In genomic region chr13:37214590-37215282, GRCm38 (mm10) we compare ENCODE assay signal across 8 mouse cellular contexts.
DNase-seq lines count a peak whose midpoint lies in the region; ATAC-seq and TF ChIP-seq lines count a peak whose summit lies in the region.

No protein-coding gene starts in this region.

- no peak overlapping the region for H3K4me3 ChIP-seq in cerebellum, adult 2 months (replicated peaks; ENCODE audit: insufficient read depth, low read depth, low read length)

- H3K27ac ChIP-seq in cerebellum, adult 2 months (ENCODE audit: insufficient read depth, low read length) = no peak overlapping the region

- no peaks in the 10 kb centered on the region for H3K27me3 ChIP-seq in cerebellum, adult 2 months (ENCODE audit: control insufficient read depth, insufficient read depth, low read length)

- no peaks in the 10 kb centered on the region for H3K4me1 ChIP-seq in cerebellum, adult 2 months (ENCODE audit: control insufficient read depth, insufficient read depth, low read length)

- no peak for TF ChIP-seq POLR2A in cerebellum, adult 2 months (IDR thresholded peaks at IDR 0.05; ENCODE audit: borderline replicate concordance, insufficient read depth, low read length)

- 47% methylated on average over 8 of the region's 8 CpGs for WGBS in cerebellum, adult 2 months

- no peak for TF ChIP-seq CTCF in cerebellum, adult 2 months (IDR thresholded peaks at IDR 0.05; ENCODE audit: borderline replicate concordance, insufficient read depth, low read depth, low read length)

- ATAC-seq in CD4-positive, CD25-positive, alpha-beta regulatory T cell, adult 4 months = peak; percentile 87

- peak; percentile 50 for DNase-seq in adrenal gland, postnatal 10 days
- peak; percentile 53 for DNase-seq in gastrocnemius, adult 18-20 months (ENCODE audit: low spot score)
- peak; percentile 22 to 55 for DNase-seq in layer of hippocampus, postnatal 14 days (ENCODE audit: low spot score in 2 of 2)
- DNase-seq in neural tube, embryonic 10.5 days (ENCODE audit: extremely low spot score, low spot score) = peak; percentile 13
- no peak for DNase-seq in testis, postnatal 14 days (ENCODE audit: low spot score)
- no peak for DNase-seq in cerebellum, postnatal 25 days
- no peak for DNase-seq in cerebellum, adult 2 months

Comparison
In these comparisons a context has a peak if more than half of its experiments do, and no peak if none do; other contexts are left out.
1. DNase-seq: peak in adrenal gland, postnatal 10 days (single experiment), gastrocnemius, adult 18-20 months (single experiment), layer of hippocampus, postnatal 14 days (2 of 2) and neural tube, embryonic 10.5 days (single experiment); none in testis, postnatal 14 days (single experiment), cerebellum, postnatal 25 days (0 of 2) and cerebellum, adult 2 months (0 of 2).